Mouse (Mus musculus): Measurements from ENCODE around the gene Dnpep. TPM values are rescaled to one million over a fixed set of nuclear protein-coding genes. Genes with fewer than 3 reads are reported as not detected.

The Dnpep gene
- total RNA-seq (2021): 10 to 100 TPM; 46.1 to 51.4 TPM
- long read RNA-seq, experiment 1, transcript Dnpep-202 (15 exons, 1,571 nt): minor isoform, 9 of 89 reads
- long read RNA-seq, experiment 1, transcript Dnpep-209 (14 exons, 1,862 nt): minor isoform, 7 of 89 reads
- long read RNA-seq, experiment 1, transcript Dnpep-201 (15 exons, 2,488 nt): major isoform, 65 of 89 reads
- long read RNA-seq, experiment 1, partial matches to known transcripts: 4 of 89 reads
- long read RNA-seq, experiment 1, other reads (novel, unspliced or antisense): 4 of 89 reads
- long read RNA-seq, experiment 2, transcript Dnpep-201 (15 exons, 2,488 nt): major isoform, 109 of 136 reads
- long read RNA-seq, experiment 2, transcript Dnpep-202 (15 exons, 1,571 nt): minor isoform, 10 of 136 reads
- long read RNA-seq, experiment 2, partial matches to known transcripts: 9 of 136 reads
- long read RNA-seq, experiment 2, other reads (novel, unspliced or antisense): 6 of 136 reads

GRCm38 (mm10) chr1:75317241-75318201 is at the start of gene Dnpep:
TSS of gene Dnpep (minus strand) at chr1:75317990.
- DNase-seq: peak; percentile 100

GRCm38 (mm10) chr1:75365510-75366137 is 47.8 kb upstream of the Dnpep start:
- DNase-seq: no peak

- no peak for DNase-seq
Observed at GRCm38 (mm10) chr1:75363868-75364267, 46.1 kb upstream of the Dnpep start.

GRCm38 (mm10) chr1:75361750-75362149 is 44.0 kb upstream of the Dnpep start:
- DNase-seq: peak; percentile 70

GRCm38 (mm10) chr1:75361123-75361522 is 43.3 kb upstream of the Dnpep start:
- DNase-seq: no peak

GRCm38 (mm10) chr1:75360112-75361031 is 42.6 kb upstream of the Dnpep start, which contains the start of gene Des:
TSS of gene Des (plus strand) at chr1:75360329.
- peak; percentile 95 for DNase-seq

GRCm38 (mm10) chr1:75359346-75359745 is 41.6 kb upstream of the Dnpep start:
- peak; percentile 59 for DNase-seq

- peak; percentile 3 for DNase-seq
Observed at GRCm38 (mm10) chr1:75358009-75358408, 40.2 kb upstream of the Dnpep start.

GRCm38 (mm10) chr1:75357261-75357660 is 39.5 kb upstream of the Dnpep start:
- DNase-seq: no peak

- DNase-seq: no peak
Observed at GRCm38 (mm10) chr1:75349275-75349674, 31.5 kb upstream of the Dnpep start.

- DNase-seq: no peak
Observed at GRCm38 (mm10) chr1:75347279-75347678, 29.5 kb upstream of the Dnpep start.

- peak; percentile 74 for DNase-seq
Observed at GRCm38 (mm10) chr1:75345036-75345935, 27.5 kb upstream of the Dnpep start.

- DNase-seq: peak; percentile 83
Observed at GRCm38 (mm10) chr1:75344291-75345035, 26.7 kb upstream of the Dnpep start.

GRCm38 (mm10) chr1:75342874-75343416 is 25.2 kb upstream of the Dnpep start:
- no peak for DNase-seq

GRCm38 (mm10) chr1:75340519-75340918 is 22.7 kb upstream of the Dnpep start:
- DNase-seq: no peak

GRCm38 (mm10) chr1:75339337-75339736 is 21.5 kb upstream of the Dnpep start:
- no peak for DNase-seq

GRCm38 (mm10) chr1:75338091-75338694 is 20.4 kb upstream of the Dnpep start:
- no peak for DNase-seq

GRCm38 (mm10) chr1:75337097-75337496 is 19.3 kb upstream of the Dnpep start:
- DNase-seq: no peak
